Mouse (Mus musculus): ENCODE data around the gene Gjd3.

DNA sequence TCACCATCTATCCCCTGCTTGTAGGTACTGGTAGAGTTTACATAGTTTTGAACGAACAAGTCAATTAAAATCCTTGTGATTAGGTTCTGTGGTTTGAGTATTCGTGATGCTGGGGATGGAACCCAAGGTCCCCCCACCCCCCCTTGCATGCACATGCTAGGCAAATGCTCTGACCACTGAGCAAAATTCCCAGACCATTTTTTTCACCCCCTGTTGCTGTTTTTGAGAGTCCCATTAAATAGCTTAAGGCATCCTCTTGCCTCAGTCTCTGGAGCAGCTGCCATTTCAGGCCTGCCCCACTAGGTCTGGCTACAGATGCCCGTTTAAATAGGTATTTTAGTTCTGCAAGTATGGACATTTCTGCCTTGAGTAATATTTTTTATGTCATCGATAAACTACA lies 40.3 kb upstream of the Gjd3 start:
- no peak for TF ChIP-seq MAFK (IDR thresholded peaks at IDR 0.05; ENCODE audit: borderline replicate concordance, low read depth, low read length)
- TF ChIP-seq SIN3A (IDR thresholded peaks at IDR 0.05; ENCODE audit: low read length) = no peak
- no peak for TF ChIP-seq ZKSCAN1 (IDR thresholded peaks at IDR 0.05; ENCODE audit: low read depth, low read length)
- TF ChIP-seq CTCF (IDR thresholded peaks at IDR 0.05 in 2 of 3, conservative IDR thresholded peaks at IDR 0.05 in 1 of 3; ENCODE audit: control insufficient read depth in 1 of 3, insufficient read depth in 1 of 3, low read depth in 2 of 3, low read length in 3 of 3, poor library complexity in 1 of 3, severe bottlenecking in 1 of 3) = no peak
- TF ChIP-seq POLR2AphosphoS2 (IDR thresholded peaks at IDR 0.05; ENCODE audit: low read length) = no peak
- no peak for TF ChIP-seq POLR2A (IDR thresholded peaks at IDR 0.05; ENCODE audit: control insufficient read depth in 1 of 2, insufficient read depth in 1 of 2, low read depth in 1 of 2, low read length in 2 of 2, poor library complexity in 1 of 2)
- TF ChIP-seq USF1 (IDR thresholded peaks at IDR 0.05; ENCODE audit: low read depth, low read length) = no peak
- TF ChIP-seq EP300 (IDR thresholded peaks at IDR 0.05; ENCODE audit: low read depth in 1 of 2, low read length in 2 of 2) = no peak
- TF ChIP-seq ELF1 (IDR thresholded peaks at IDR 0.05; ENCODE audit: low read depth, low read length) = no peak
- TF ChIP-seq POLR2AphosphoS5 (IDR thresholded peaks at IDR 0.05; ENCODE audit: borderline replicate concordance, low read depth, low read length) = no peak
- TF ChIP-seq TAL1 (IDR thresholded peaks at IDR 0.05; ENCODE audit: low read length) = no peak

Measured in MEL (cell line).